Mouse (Mus musculus) limb, embryonic 15.5 days (tissue): ENCODE measurements around the gene Cphx3. TPM values are rescaled to one million over a fixed set of nuclear protein-coding genes. Genes with fewer than 3 reads are reported as not detected.
"Not testable (repeated sequence)": the region's sequence is repeated elsewhere in the genome, so short reads cannot be mapped to it uniquely, and the experiment has no call there.

Experiments used
- ATAC-seq: fragments of 200-750 bp; cut with Nextera tagmentation; 2 replicates; pipeline ENCODE4 v1.8.0; 2017; ENCODE audit warnings: low read depth, moderate TSS enrichment; ENCODE audit not compliant: insufficient number of reproducible peaks, low FRiP score, low TSS enrichment
- H3K27ac ChIP-seq: fragments of 300-500 bp; sonication (generic); 2 replicates; pipeline ENCODE4 v1.5.1; 2015; ENCODE audit warnings: moderate library complexity, mild to moderate bottlenecking, inconsistent platforms
- H3K27me3 ChIP-seq: fragments of 300-500 bp; sonication (generic); 2 replicates; pipeline ENCODE4 v1.6.1; 2015; ENCODE audit warnings: inconsistent platforms
- H3K36me3 ChIP-seq: fragments of 300-500 bp; sonication (generic); 2 replicates; pipeline ENCODE4 v1.6.1; 2015; ENCODE audit warnings: inconsistent platforms
- H3K4me1 ChIP-seq: fragments of 300-500 bp; sonication (generic); 2 replicates; pipeline ENCODE4 v1.6.1; 2015; ENCODE audit warnings: inconsistent platforms
- H3K4me2 ChIP-seq: fragments of 300-500 bp; sonication (generic); 2 replicates; pipeline ENCODE4 v1.6.1; 2015; ENCODE audit warnings: mild to moderate bottlenecking, inconsistent platforms
- H3K4me3 ChIP-seq: fragments of 300-500 bp; sonication (generic); 2 replicates; pipeline ENCODE4 v1.5.1; 2015; ENCODE audit warnings: mild to moderate bottlenecking, inconsistent platforms
- H3K9ac ChIP-seq: fragments of 300-500 bp; sonication (generic); 2 replicates; pipeline ENCODE4 v1.6.1; 2015; ENCODE audit warnings: inconsistent platforms
- H3K9me3 ChIP-seq: fragments of 300-500 bp; sonication (generic); 2 replicates; pipeline ENCODE4 v1.6.1; 2016; ENCODE audit warnings: inconsistent platforms
- whole genome bisulfite sequencing: fragments of 180-500 bp; shearing (Covaris S2); methylation state at CpG from one replicate; pipeline ENCODE4 v1.1.7; 2015; 5-methylcytosine and 5-hydroxymethylcytosine counted together
- polyA plus RNA-seq: library from polyadenylated mRNA; unstranded; fragments of >200 nt; fragmentation: Nextera tagmentation; extraction: Ambion mirVana; gene quantifications from 2 replicates; pipeline ENCODE4 v1.2.1, GENCODE M21; 2015

The Cphx3 gene
- not detected in 2 replicates for polyA plus RNA-seq

DNA sequence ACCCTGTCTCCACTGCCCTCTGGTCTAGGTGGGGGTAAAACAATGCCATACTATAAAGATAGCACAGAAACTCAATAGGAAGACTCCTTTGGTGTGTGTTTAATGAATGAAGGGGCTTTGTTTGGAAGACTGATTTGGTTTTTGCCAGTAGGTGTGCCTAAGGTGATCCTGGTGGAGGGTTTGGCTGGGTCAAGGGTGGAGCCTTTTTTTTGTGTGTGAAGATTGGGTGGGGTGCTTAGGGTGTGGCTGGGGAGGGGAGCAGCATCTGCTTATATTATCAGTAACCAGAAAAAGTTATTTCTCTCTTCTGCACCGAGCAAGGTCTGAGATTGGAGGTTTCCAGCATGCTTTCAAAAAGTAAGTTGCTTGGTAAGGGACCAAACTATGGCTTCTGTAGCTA, at the start of gene Cphx3:
Gene Cphx3, plus strand, starts transcription at position 301 of the 400 bp plus-strand sequence.
- not testable (repeated sequence) for H3K27ac ChIP-seq, H3K4me1 ChIP-seq, H3K36me3 ChIP-seq, H3K4me2 ChIP-seq, H3K27me3 ChIP-seq, H3K9me3 ChIP-seq, H3K9ac ChIP-seq, ATAC-seq, H3K4me3 ChIP-seq
- no CpG with 5 or more reads among the region's 1 CpGs for WGBS

DNA sequence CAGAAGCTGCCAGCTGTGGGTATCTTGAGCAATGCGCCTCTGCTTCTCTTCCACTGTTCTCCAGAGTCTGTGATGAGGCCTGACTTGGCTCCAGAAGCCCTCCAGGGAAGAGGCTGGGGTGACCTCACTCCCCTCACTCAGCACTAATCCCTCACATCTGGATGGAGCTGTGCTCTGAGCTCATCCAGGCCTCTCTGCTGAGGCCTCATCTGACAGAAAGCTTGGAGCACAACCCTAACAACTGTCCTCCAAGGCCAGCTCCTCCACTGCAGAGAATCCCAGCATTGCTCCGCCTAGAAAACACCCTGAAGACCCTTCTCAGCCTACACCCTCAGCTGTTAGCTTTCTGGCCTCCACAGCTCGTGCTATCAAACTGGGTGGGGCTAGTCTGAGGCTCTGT, 47.7 kb upstream of the Cphx3 start:
- WGBS: no CpG with 5 or more reads among the region's 3 CpGs
- not testable (repeated sequence) for H3K4me2 ChIP-seq, H3K27me3 ChIP-seq, H3K27ac ChIP-seq, H3K9me3 ChIP-seq, ATAC-seq, H3K4me1 ChIP-seq, H3K36me3 ChIP-seq, H3K9ac ChIP-seq, H3K4me3 ChIP-seq

DNA sequence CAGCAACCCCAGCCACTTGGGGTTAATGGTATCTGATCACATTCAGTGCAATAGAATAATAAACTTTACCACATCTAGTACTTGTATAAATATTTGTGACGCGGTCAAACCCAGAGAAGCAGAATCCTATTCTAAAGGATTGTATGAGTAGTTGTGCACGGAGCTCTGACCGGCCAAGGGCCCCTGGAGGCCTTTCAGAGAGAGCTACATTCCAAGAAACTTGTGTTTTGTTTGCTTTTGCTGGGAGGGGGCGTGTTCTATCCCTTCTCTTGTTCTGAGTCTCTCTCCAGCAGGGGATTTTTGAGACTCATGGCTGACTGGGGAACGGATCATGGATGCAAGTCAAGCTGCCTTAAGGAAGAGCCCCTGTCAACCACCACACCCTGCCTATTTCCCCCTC, 46.7 kb upstream of the Cphx3 start:
- no CpG with 5 or more reads among the region's 6 CpGs for WGBS
- not testable (repeated sequence) for H3K9ac ChIP-seq, H3K4me3 ChIP-seq, H3K4me2 ChIP-seq, H3K27me3 ChIP-seq, H3K36me3 ChIP-seq, H3K9me3 ChIP-seq, ATAC-seq, H3K4me1 ChIP-seq, H3K27ac ChIP-seq

DNA sequence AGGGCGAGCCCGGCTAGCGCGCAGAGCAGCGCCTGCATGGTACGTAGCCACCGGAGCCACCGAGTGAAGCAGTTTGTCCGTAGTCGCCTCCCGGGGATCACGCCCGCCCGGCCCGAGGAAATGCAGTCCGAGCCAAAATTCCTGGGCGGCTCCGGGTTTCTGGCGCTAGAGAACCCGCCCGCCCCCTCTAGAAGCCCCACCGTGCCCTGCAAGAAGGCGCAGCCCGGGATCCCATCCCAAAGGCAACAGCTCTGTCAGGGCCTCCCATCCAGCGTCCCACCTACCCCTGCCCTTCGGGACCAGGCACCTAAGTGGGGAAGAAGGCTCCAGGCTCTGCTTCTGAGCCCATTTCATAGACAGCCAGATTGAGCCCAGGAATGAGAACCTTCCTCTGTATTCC, 39.5 kb upstream of the Cphx3 start, which contains the start of gene Gm9780:
Gene Gm9780, minus strand, starts transcription at position 101 of the 400 bp plus-strand sequence.
- H3K36me3 ChIP-seq, H3K9ac ChIP-seq, H3K4me2 ChIP-seq, H3K4me1 ChIP-seq, H3K9me3 ChIP-seq, H3K27ac ChIP-seq, H3K4me3 ChIP-seq, ATAC-seq, H3K27me3 ChIP-seq: not testable (repeated sequence)
- no CpG with 5 or more reads among the region's 26 CpGs for WGBS

DNA sequence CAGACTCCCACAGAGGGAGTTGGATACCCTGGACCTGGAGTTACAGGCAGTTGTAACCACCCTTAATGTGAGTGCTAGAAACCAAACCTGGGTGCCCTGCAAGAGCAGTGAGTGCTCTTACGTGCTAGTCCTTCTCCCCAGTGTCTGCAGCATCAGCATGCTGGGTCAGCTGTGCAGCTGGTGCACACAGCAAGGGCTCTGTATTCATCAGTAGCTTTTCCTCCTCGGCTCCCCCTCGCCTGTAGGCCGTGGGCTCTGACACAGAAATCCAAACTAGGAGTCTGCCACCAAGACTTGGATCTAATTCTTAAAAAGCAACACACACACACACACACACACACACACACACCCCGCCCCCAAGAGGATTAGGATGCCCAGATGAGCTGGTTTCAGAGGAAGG, 37.1 kb upstream of the Cphx3 start:
- WGBS: no CpG with 5 or more reads among the region's 5 CpGs
- not testable (repeated sequence) for H3K9me3 ChIP-seq, H3K4me3 ChIP-seq, H3K4me2 ChIP-seq, ATAC-seq, H3K36me3 ChIP-seq, H3K9ac ChIP-seq, H3K27ac ChIP-seq, H3K27me3 ChIP-seq, H3K4me1 ChIP-seq

DNA sequence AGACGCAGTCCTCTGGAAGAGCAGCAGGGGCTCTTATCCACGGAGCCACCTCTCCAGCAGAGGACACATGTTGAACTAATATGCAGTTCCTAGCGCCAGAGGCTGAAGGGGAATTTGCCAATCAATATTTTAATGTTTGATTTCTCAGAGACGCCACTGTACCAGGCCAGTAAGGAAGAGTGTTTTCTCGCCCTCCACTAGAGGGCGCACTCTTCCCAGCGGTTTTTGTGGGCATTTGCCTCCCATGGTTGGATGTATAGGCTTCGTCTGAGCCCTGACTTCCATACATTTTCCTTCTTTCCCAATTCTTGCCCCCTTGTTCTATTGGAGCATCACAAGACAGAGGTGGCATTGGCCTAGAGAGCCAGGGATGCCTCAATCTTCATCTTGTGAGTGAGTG, 35.1 kb upstream of the Cphx3 start:
- H3K9ac ChIP-seq, ATAC-seq, H3K4me1 ChIP-seq, H3K27ac ChIP-seq, H3K9me3 ChIP-seq, H3K36me3 ChIP-seq, H3K4me3 ChIP-seq, H3K4me2 ChIP-seq, H3K27me3 ChIP-seq: not testable (repeated sequence)
- WGBS: no CpG with 5 or more reads among the region's 8 CpGs

DNA sequence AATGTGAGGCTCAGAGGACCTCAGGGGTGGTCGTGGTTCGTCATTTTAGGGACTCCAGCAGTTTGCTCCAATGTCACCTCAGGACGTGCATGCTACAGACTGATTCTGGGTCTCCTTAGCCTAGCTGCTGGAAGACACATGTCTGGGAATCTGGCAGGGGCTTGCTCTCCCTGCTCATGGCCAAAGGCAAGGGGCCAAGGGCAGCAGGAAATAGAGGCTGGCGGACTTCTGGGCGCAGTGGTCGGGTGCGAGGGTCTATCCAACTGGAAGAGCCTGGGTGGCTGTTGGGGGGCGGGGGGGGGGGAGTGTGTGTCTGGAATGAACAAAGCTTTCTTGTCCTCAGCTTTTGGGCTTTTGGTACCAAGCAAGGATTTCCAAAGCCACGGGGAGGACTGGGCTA, 33.3 kb upstream of the Cphx3 start:
- no CpG with 5 or more reads among the region's 9 CpGs for WGBS
- not testable (repeated sequence) for H3K4me3 ChIP-seq, H3K27ac ChIP-seq, H3K4me1 ChIP-seq, H3K9me3 ChIP-seq, H3K9ac ChIP-seq, H3K27me3 ChIP-seq, ATAC-seq, H3K36me3 ChIP-seq, H3K4me2 ChIP-seq

DNA sequence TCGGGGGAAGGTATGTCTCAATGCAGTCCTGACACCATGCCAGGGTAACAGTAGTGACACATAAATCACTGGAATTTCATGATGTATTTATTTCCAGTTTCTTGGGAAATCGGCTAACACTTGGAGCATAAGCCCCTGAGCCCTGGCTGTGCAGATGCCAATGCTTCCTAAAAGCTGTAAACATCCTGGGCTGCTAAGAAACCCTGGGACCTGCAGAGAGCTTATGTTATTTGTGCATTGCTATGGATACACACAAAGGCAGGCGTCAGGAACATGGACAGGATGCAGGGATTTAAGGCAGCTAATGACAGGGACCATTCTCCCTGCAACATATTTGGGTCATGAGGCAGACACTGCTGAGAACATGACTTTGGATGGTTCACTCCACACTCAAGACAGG, 23.9 kb upstream of the Cphx3 start:
- ATAC-seq: not testable (repeated sequence)

DNA sequence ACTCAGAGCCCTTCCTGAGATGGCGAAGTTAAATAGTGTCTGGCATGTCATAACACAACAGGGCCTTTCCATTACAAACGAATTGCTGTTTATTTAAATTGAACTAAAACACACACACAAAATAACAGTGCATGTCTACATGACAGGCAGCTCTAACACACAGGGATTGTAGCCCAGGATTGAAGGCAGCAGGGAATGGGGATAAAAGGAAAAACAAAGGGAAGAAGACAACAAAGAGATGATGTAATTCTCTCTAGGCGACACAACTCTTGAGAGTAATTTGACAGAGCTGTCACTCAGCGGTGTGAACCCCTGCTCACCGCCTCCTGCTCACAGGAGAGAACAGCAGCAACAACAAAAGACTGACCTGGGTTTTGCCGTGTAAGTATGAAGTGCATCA, 22.7 kb upstream of the Cphx3 start:
- no CpG with 5 or more reads among the region's 6 CpGs for WGBS
- H3K9me3 ChIP-seq, H3K36me3 ChIP-seq, H3K9ac ChIP-seq, H3K4me3 ChIP-seq, H3K27me3 ChIP-seq, H3K27ac ChIP-seq, H3K4me1 ChIP-seq, H3K4me2 ChIP-seq, ATAC-seq: not testable (repeated sequence)

More for the DNA sequence above, 23.9 kb upstream of the Cphx3 start:
- H3K36me3 ChIP-seq, H3K4me1 ChIP-seq, H3K4me2 ChIP-seq, H3K27ac ChIP-seq, H3K9me3 ChIP-seq, H3K4me3 ChIP-seq, H3K27me3 ChIP-seq, H3K9ac ChIP-seq: not testable (repeated sequence)
- WGBS: no CpG with 5 or more reads among the region's 3 CpGs

DNA sequence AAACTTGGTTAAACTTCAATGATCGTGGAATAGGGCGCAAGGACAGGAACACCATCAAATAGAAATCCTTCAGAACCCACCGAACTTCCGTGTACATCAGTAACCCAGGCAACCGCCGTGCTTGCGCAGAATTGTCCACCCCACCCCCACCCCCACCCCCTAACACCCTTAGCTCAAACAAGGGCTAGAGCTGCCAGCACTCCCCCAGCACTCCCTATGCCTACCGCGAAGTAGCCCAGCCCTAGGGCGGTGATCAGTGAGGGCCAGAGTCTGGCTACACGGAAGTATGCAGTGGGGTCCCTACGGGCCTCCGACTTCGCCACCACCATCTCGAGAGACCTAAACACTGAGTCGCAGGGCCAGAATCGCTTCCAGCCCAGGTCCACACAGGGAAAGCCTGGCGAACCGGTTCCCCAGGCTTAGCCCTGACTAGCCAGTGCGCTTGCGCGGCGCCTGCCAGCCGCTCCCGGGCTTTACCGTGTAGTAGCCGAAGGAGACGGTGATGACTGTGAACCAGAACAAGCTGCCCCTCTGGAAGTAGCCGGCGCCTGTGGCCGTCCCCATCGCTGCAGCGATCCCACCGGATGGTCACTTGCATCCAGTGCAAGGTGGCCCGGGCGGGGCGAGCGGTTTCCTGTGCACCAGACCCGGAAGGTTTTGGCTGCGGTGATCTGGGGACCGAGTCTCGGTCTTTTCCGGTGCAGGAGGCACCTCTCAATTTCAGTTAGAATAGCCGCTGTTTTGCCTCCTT, 15.3 kb upstream of the Cphx3 start:
- not testable (repeated sequence) for H3K4me2 ChIP-seq, H3K27me3 ChIP-seq, H3K27ac ChIP-seq, H3K4me1 ChIP-seq, H3K4me3 ChIP-seq, H3K36me3 ChIP-seq, H3K9me3 ChIP-seq, ATAC-seq, H3K9ac ChIP-seq
- no CpG with 5 or more reads among the region's 44 CpGs for WGBS

DNA sequence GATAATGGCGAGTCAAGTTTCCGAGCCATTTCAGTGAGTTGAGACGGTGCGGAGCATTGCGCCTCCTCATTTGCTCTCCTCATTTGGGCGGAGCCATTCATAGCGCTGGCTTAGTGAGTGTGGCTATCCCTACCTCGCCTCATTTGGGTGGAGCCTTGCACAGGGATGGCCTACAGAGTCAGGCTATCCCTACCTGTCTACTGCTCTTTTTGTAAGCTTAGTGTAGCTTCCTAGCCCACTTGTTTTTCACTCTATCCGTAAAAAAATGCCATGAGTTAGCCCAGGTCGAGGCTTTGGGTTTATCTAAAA, 14.8 kb upstream of the Cphx3 start, which contains the start of gene Tmem254c:
Gene Tmem254c, minus strand, starts transcription at position 31 of the 309 bp plus-strand sequence.
- not testable (repeated sequence) for H3K4me2 ChIP-seq, H3K9ac ChIP-seq, H3K9me3 ChIP-seq, H3K36me3 ChIP-seq, ATAC-seq, H3K27me3 ChIP-seq, H3K4me1 ChIP-seq, H3K4me3 ChIP-seq, H3K27ac ChIP-seq
- WGBS: no CpG with 5 or more reads among the region's 10 CpGs

DNA sequence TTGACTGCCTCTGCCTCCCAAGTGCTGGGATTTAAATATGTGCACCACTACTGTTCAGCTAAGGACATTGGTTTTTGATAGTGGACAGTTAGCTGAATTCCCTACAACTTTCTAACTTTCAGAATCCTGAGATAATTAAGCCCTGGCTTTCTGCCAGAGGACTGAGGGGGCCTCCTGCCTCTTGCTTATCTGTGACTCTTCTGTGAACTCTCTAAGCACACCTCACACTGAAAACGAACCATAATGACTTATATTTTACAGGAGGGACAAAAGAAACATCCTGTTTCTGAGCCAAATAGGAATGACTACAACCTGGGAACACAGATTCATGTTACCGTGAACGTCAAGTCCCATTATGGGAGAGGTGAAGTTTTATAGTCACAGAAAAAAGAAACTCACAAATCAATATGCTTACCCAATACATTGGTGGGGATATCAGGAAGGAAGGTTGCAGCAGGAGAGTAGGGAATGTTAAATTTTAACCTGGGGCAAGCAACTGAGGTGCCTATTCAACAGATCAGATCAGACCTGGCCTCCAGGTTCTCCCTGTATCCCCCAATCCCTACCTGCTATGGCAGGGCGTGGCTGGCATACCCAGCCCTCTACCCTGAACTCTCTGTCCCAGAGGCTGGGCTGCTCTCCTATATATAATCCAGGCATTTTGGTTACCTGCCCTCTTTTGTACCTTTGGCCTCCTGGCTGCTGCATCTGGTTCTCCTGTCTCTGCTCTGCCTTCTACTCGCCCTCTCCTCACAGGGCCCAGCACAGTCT, 5.3 kb upstream of the Cphx3 start:
- H3K4me2 ChIP-seq, H3K4me3 ChIP-seq, H3K9ac ChIP-seq, H3K36me3 ChIP-seq, H3K27me3 ChIP-seq, H3K27ac ChIP-seq, H3K9me3 ChIP-seq, H3K4me1 ChIP-seq, ATAC-seq: not testable (repeated sequence)
- WGBS: no CpG with 5 or more reads among the region's 5 CpGs
